Mouse (Mus musculus): Measurements from ENCODE around the gene Pkp3. TPM values are rescaled to one million over a fixed set of nuclear protein-coding genes. Genes with fewer than 3 reads are reported as not detected.
A peak's percentile ranks its signal among the peaks of the same experiment; 100 is the strongest.

Gene Pkp3
- polyA plus RNA-seq, 1 experiment from 2014 or later: 15.2 TPM

- Histone ChIP-seq H3K9ac (peak overlapping the region; percentile 83), H3K4me3 (peak overlapping the region; percentile 67), H3K4me1 (peaks cover 16% of the 10 kb centered on the region), H3K4me2 (peak overlapping the region; percentile 74), H3K36me3 (peaks cover 21% of the 10 kb centered on the region), H3K9me3 (no peaks in the 10 kb centered on the region), H3K27me3 (no peaks in the 10 kb centered on the region), H3K27ac (no peak overlapping the region)
- 49% methylated on average over 12 of the region's 12 CpGs for WGBS
- no peak for ATAC-seq (ENCODE audit: borderline replicate concordance, extremely low read depth, low FRiP score, low TSS enrichment)
These were observed 54.1 kb downstream of the Pkp3 start for GRCm38 (mm10) chr7:141131904-141132755.

Other genes with a start within 250 kb of the Pkp3 start
- gene Urah, start 243.2 kb upstream of the Pkp3 start, polyA plus RNA-seq (2015; fragmentation: Nextera tagmentation; extraction: Ambion mirVana): 4.4 and 5.1 TPM in 2 replicates
- not detected in 2 replicates for gene Scgb1c1, start 232.7 kb upstream of the Pkp3 start, polyA plus RNA-seq (2015; fragmentation: Nextera tagmentation; extraction: Ambion mirVana)
- not detected in 2 replicates for gene Odf3, start 230.4 kb upstream of the Pkp3 start, polyA plus RNA-seq (2015; fragmentation: Nextera tagmentation; extraction: Ambion mirVana)
- gene Gm45785, start 221.9 kb upstream of the Pkp3 start, polyA plus RNA-seq (2015; fragmentation: Nextera tagmentation; extraction: Ambion mirVana): not detected in 2 replicates
- gene Ric8a, start 221.3 kb upstream of the Pkp3 start, polyA plus RNA-seq (2015; fragmentation: Nextera tagmentation; extraction: Ambion mirVana): 58.2 and 58.8 TPM in 2 replicates
- 35.1 and 41.0 TPM in 2 replicates for gene Bet1l, start 220.6 kb upstream of the Pkp3 start, polyA plus RNA-seq (2015; fragmentation: Nextera tagmentation; extraction: Ambion mirVana)
- 243 and 252 TPM in 2 replicates for gene Psmd13, start 196.2 kb upstream of the Pkp3 start, polyA plus RNA-seq (2015; fragmentation: Nextera tagmentation; extraction: Ambion mirVana)
- gene Sirt3, start 195.9 kb upstream of the Pkp3 start, polyA plus RNA-seq (2015; fragmentation: Nextera tagmentation; extraction: Ambion mirVana): 22.8 and 22.9 TPM in 2 replicates
- 6.2 and 8.5 TPM in 2 replicates for gene Cox8b, start 177.8 kb upstream of the Pkp3 start, polyA plus RNA-seq (2015; fragmentation: Nextera tagmentation; extraction: Ambion mirVana)
- 0.26 and 0.72 TPM in 2 replicates for gene Nlrp6, start 157.3 kb upstream of the Pkp3 start, polyA plus RNA-seq (2015; fragmentation: Nextera tagmentation; extraction: Ambion mirVana)
- gene Pgghg, start 136.8 kb upstream of the Pkp3 start, polyA plus RNA-seq (2015; fragmentation: Nextera tagmentation; extraction: Ambion mirVana): 18.7 and 21.0 TPM in 2 replicates
- gene Ifitm5, start 127.9 kb upstream of the Pkp3 start, polyA plus RNA-seq (2015; fragmentation: Nextera tagmentation; extraction: Ambion mirVana): 2.8 and 4.0 TPM in 2 replicates
- gene Gm45717, start 122.3 kb upstream of the Pkp3 start, polyA plus RNA-seq (2015; fragmentation: Nextera tagmentation; extraction: Ambion mirVana): not detected in 2 replicates
- 925 and 963 TPM in 2 replicates for gene Ifitm2, start 122.2 kb upstream of the Pkp3 start, polyA plus RNA-seq (2015; fragmentation: Nextera tagmentation; extraction: Ambion mirVana)
- 47.1 and 54.5 TPM in 2 replicates for gene Ifitm1, start 111.0 kb upstream of the Pkp3 start, polyA plus RNA-seq (2015; fragmentation: Nextera tagmentation; extraction: Ambion mirVana)
- gene Ifitm3, start 67.4 kb upstream of the Pkp3 start, polyA plus RNA-seq (2015; fragmentation: Nextera tagmentation; extraction: Ambion mirVana): 238 and 246 TPM in 2 replicates
- 1.4 and 1.6 TPM in 2 replicates for gene Ifitm6, start 60.3 kb upstream of the Pkp3 start, polyA plus RNA-seq (2015; fragmentation: Nextera tagmentation; extraction: Ambion mirVana)
- not detected in 2 replicates for gene Gm17387, start 49.1 kb upstream of the Pkp3 start, polyA plus RNA-seq (2015; fragmentation: Nextera tagmentation; extraction: Ambion mirVana)
- gene B4galnt4, start 17.1 kb upstream of the Pkp3 start, polyA plus RNA-seq (2015; fragmentation: Nextera tagmentation; extraction: Ambion mirVana): 5.3 and 5.8 TPM in 2 replicates
- 12.8 and 15.1 TPM in 2 replicates for gene Sigirr, start 22.4 kb downstream of the Pkp3 start, polyA plus RNA-seq (2015; fragmentation: Nextera tagmentation; extraction: Ambion mirVana)
- 6.4 and 6.5 TPM in 2 replicates for gene Ano9, start 39.6 kb downstream of the Pkp3 start, polyA plus RNA-seq (2015; fragmentation: Nextera tagmentation; extraction: Ambion mirVana)
- 70.1 and 70.6 TPM in 2 replicates for gene Ptdss2, start 44.2 kb downstream of the Pkp3 start, polyA plus RNA-seq (2015; fragmentation: Nextera tagmentation; extraction: Ambion mirVana)
- gene Rnh1, start 94.6 kb downstream of the Pkp3 start, polyA plus RNA-seq (2015; fragmentation: Nextera tagmentation; extraction: Ambion mirVana): 143 and 152 TPM in 2 replicates
- gene Hras, start 115.8 kb downstream of the Pkp3 start, polyA plus RNA-seq (2015; fragmentation: Nextera tagmentation; extraction: Ambion mirVana): 99.9 and 102 TPM in 2 replicates
- gene Lrrc56, start 115.9 kb downstream of the Pkp3 start, polyA plus RNA-seq (2015; fragmentation: Nextera tagmentation; extraction: Ambion mirVana): 5.8 and 6.9 TPM in 2 replicates
- 1.1 and 1.3 TPM in 2 replicates for gene Lmntd2, start 135.9 kb downstream of the Pkp3 start, polyA plus RNA-seq (2015; fragmentation: Nextera tagmentation; extraction: Ambion mirVana)
- 59.7 and 62.6 TPM in 2 replicates for gene Rassf7, start 137.6 kb downstream of the Pkp3 start, polyA plus RNA-seq (2015; fragmentation: Nextera tagmentation; extraction: Ambion mirVana)
- gene Phrf1, start 150.6 kb downstream of the Pkp3 start, polyA plus RNA-seq (2015; fragmentation: Nextera tagmentation; extraction: Ambion mirVana): 71.8 and 71.9 TPM in 2 replicates
- 3.0 and 4.6 TPM in 2 replicates for gene Irf7, start 188.3 kb downstream of the Pkp3 start, polyA plus RNA-seq (2015; fragmentation: Nextera tagmentation; extraction: Ambion mirVana)
- gene Cdhr5, start 198.6 kb downstream of the Pkp3 start, polyA plus RNA-seq (2015; fragmentation: Nextera tagmentation; extraction: Ambion mirVana): not detected in 2 replicates
- 2.3 and 2.6 TPM in 2 replicates for gene Sct, start 200.9 kb downstream of the Pkp3 start, polyA plus RNA-seq (2015; fragmentation: Nextera tagmentation; extraction: Ambion mirVana)
- gene Drd4, start 213.8 kb downstream of the Pkp3 start, polyA plus RNA-seq (2015; fragmentation: Nextera tagmentation; extraction: Ambion mirVana): 0.49 and 0.57 TPM in 2 replicates
- 56.0 and 56.2 TPM in 2 replicates for gene Deaf1, start 249.5 kb downstream of the Pkp3 start, polyA plus RNA-seq (2015; fragmentation: Nextera tagmentation; extraction: Ambion mirVana)
- 42.3 and 45.8 TPM in 2 replicates for gene Tmem80, start 249.5 kb downstream of the Pkp3 start, polyA plus RNA-seq (2015; fragmentation: Nextera tagmentation; extraction: Ambion mirVana)

Data from lung, embryonic 15.5 days (tissue).